Mouse (Mus musculus) myocyte (in vitro differentiated cells): Measurements from ENCODE around the gene Acot4. TPM values are rescaled to one million over a fixed set of nuclear protein-coding genes. Genes with fewer than 3 reads are reported as not detected.
A peak's percentile ranks its signal among the peaks of the same experiment; 100 is the strongest.
"Not testable (repeated sequence)": the region's sequence is repeated elsewhere in the genome, so short reads cannot be mapped to it uniquely, and the experiment has no call there.

Experiments
- H3K27me3 ChIP-seq: one replicate; pipeline ENCODE4 v1.6.1; 2011; ENCODE audit not compliant: control insufficient read depth, insufficient read depth, insufficient read length
- H3K36me3 ChIP-seq: one replicate; pipeline ENCODE4 v1.6.1; 2011; ENCODE audit not compliant: control insufficient read depth, insufficient read depth
- H3K4me2 ChIP-seq: one replicate; pipeline ENCODE4 v1.6.1; 2011; ENCODE audit warnings: low read depth, control low read depth
- H3K4me3 ChIP-seq: one replicate; pipeline ENCODE4 v1.5.1; 2011; ENCODE audit warnings: mild to moderate bottlenecking, control low read depth, moderate library complexity
- H3K79me2 ChIP-seq: one replicate; pipeline ENCODE4 v1.6.1; 2011; ENCODE audit not compliant: control insufficient read depth, insufficient read depth
- H3ac ChIP-seq: one replicate; pipeline ENCODE4 v1.6.1; 2011; ENCODE audit not compliant: control insufficient read depth, insufficient read length
- CEBPB ChIP-seq: IDR thresholded peaks from 2 replicates; pipeline ENCODE4 v1.6.1; 2011; ENCODE audit warnings: mild to moderate bottlenecking, moderate library complexity; ENCODE audit not compliant: poor library complexity, insufficient read depth, severe bottlenecking
- E2F4 ChIP-seq: IDR thresholded peaks from one replicate; pipeline ENCODE4 v1.6.1; 2011; ENCODE audit warnings: mild to moderate bottlenecking, control low read depth, moderate library complexity; ENCODE audit not compliant: insufficient read depth
- MAX ChIP-seq: IDR thresholded peaks from one replicate; pipeline ENCODE4 v1.6.1; 2011; ENCODE audit warnings: low read depth, mild to moderate bottlenecking, control low read depth
- MYOD1 ChIP-seq, 3 experiments: IDR thresholded peaks; one replicate each; pipeline ENCODE4 v1.6.1; 2011; ENCODE audit warnings: control low read depth in 2 of 3, low read depth in 2 of 3, mild to moderate bottlenecking in 2 of 3, moderate library complexity in 1 of 3; ENCODE audit not compliant: insufficient read length in 2 of 3, control insufficient read depth in 1 of 3
- MYOG ChIP-seq, 3 experiments: IDR thresholded peaks; one replicate each; pipeline ENCODE4 v1.6.1; 2011; ENCODE audit warnings: control low read depth in 2 of 3, low read depth in 2 of 3, mild to moderate bottlenecking in 2 of 3; ENCODE audit not compliant: insufficient read length in 2 of 3, control insufficient read depth in 1 of 3, insufficient read depth in 1 of 3
- POLR2A ChIP-seq: IDR thresholded peaks from one replicate; pipeline ENCODE4 v1.6.1; 2011; ENCODE audit warnings: low read depth, mild to moderate bottlenecking, control low read depth, moderate library complexity; ENCODE audit not compliant: insufficient read length
- POLR2AphosphoS2 ChIP-seq: IDR thresholded peaks from one replicate; pipeline ENCODE4 v1.6.1; 2011; ENCODE audit warnings: low read depth, control low read depth; ENCODE audit not compliant: insufficient read length
- REST ChIP-seq: IDR thresholded peaks from one replicate; pipeline ENCODE4 v1.6.1; 2011; ENCODE audit warnings: mild to moderate bottlenecking, control low read depth, moderate library complexity; ENCODE audit not compliant: insufficient read depth, insufficient read length
- SRF ChIP-seq: IDR thresholded peaks from one replicate; pipeline ENCODE4 v1.6.1; 2011; ENCODE audit warnings: low read depth; ENCODE audit not compliant: control insufficient read depth, insufficient read length
- TCF12 ChIP-seq: IDR thresholded peaks from one replicate; pipeline ENCODE4 v1.6.1; 2011; ENCODE audit warnings: mild to moderate bottlenecking, control low read depth; ENCODE audit not compliant: poor library complexity, insufficient read depth, severe bottlenecking
- TCF3 ChIP-seq: IDR thresholded peaks from one replicate; pipeline ENCODE4 v1.6.1; 2011; ENCODE audit warnings: low read depth, control low read depth; ENCODE audit not compliant: insufficient read length
- USF1 ChIP-seq: IDR thresholded peaks from one replicate; pipeline ENCODE4 v1.6.1; 2011; ENCODE audit warnings: low read depth, mild to moderate bottlenecking, control low read depth, moderate library complexity
- polyA plus RNA-seq: library from polyadenylated mRNA; unstranded; fragments of >200 nt; fragmentation: generic; extraction: Trizol; gene quantifications from one replicate; pipeline ENCODE4 v1.2.1, GENCODE M21; 2012; ENCODE audit warnings: missing spikeins

The Acot4 gene
- polyA plus RNA-seq, 1 experiment: not detected

- Histone ChIP-seq H3K79me2 (no peaks in the 10 kb centered on the region), H3ac (no peak overlapping the region), H3K27me3 (peaks cover 25% of the 10 kb centered on the region), H3K4me3 (no peak overlapping the region), H3K4me2 (no peak overlapping the region), H3K36me3 (no peaks in the 10 kb centered on the region)
- no peak for TF ChIP-seq USF1
- no peak for TF ChIP-seq POLR2AphosphoS2
- TF ChIP-seq E2F4: no peak
- no peak for TF ChIP-seq POLR2A
- no peak for TF ChIP-seq TCF12
- TF ChIP-seq TCF3: no peak
- TF ChIP-seq MYOG (IDR thresholded peaks at IDR 0.05; ENCODE audit: control insufficient read depth in 1 of 3, insufficient read depth in 1 of 3, insufficient read length in 2 of 3, low read depth in 2 of 3): no peak
- no peak for TF ChIP-seq MYOD1 (IDR thresholded peaks at IDR 0.05; ENCODE audit: control insufficient read depth in 1 of 3, insufficient read length in 2 of 3, low read depth in 2 of 3)
- TF ChIP-seq SRF: no peak
- TF ChIP-seq REST: no peak
- no peak for TF ChIP-seq MAX
- no peak for TF ChIP-seq CEBPB
These were observed 28.0 kb upstream of the Acot4 start for GRCm38 (mm10) chr12:84010201-84010600.

GRCm38 (mm10) chr12:84011251-84012040 lies 26.7 kb upstream of the Acot4 start:
- peaks cover 25% of the 10 kb centered on the region for H3K27me3 ChIP-seq
- H3K36me3 ChIP-seq: no peaks in the 10 kb centered on the region
- H3K79me2 ChIP-seq: no peaks in the 10 kb centered on the region
- no peak overlapping the region for H3K4me3 ChIP-seq
- H3ac ChIP-seq: no peak overlapping the region
- peak overlapping the region; percentile 48 for H3K4me2 ChIP-seq
- peak in 1 of 3 experiments; percentile 15 for TF ChIP-seq MYOD1 (IDR thresholded peaks at IDR 0.05; ENCODE audit: control insufficient read depth in 1 of 3, insufficient read length in 2 of 3, low read depth in 2 of 3)
- no peak for TF ChIP-seq SRF

GRCm38 (mm10) chr12:84013130-84013529 lies 25.0 kb upstream of the Acot4 start:
- Histone ChIP-seq H3K79me2 (no peaks in the 10 kb centered on the region), H3ac (no peak overlapping the region), H3K36me3 (no peaks in the 10 kb centered on the region), H3K4me3 (no peak overlapping the region), H3K4me2 (no peak overlapping the region), H3K27me3 (peaks cover 28% of the 10 kb centered on the region)
- no peak for TF ChIP-seq MYOG (IDR thresholded peaks at IDR 0.05; ENCODE audit: control insufficient read depth in 1 of 3, insufficient read depth in 1 of 3, insufficient read length in 2 of 3, low read depth in 2 of 3)
- no peak for TF ChIP-seq CEBPB
- no peak for TF ChIP-seq USF1
- TF ChIP-seq POLR2A: no peak
- TF ChIP-seq E2F4: no peak
- no peak for TF ChIP-seq MAX
- no peak for TF ChIP-seq REST
- TF ChIP-seq SRF: no peak
- TF ChIP-seq POLR2AphosphoS2: no peak
- no peak for TF ChIP-seq TCF12
- TF ChIP-seq TCF3: no peak
- no peak for TF ChIP-seq MYOD1 (IDR thresholded peaks at IDR 0.05; ENCODE audit: control insufficient read depth in 1 of 3, insufficient read length in 2 of 3, low read depth in 2 of 3)

- no peak overlapping the region for H3K4me3 ChIP-seq
- H3K36me3 ChIP-seq: no peaks in the 10 kb centered on the region
- no peak overlapping the region for H3ac ChIP-seq
- no peak overlapping the region for H3K4me2 ChIP-seq
- no peaks in the 10 kb centered on the region for H3K79me2 ChIP-seq
- H3K27me3 ChIP-seq: peaks cover 29% of the 10 kb centered on the region
- no peak for TF ChIP-seq CEBPB
- TF ChIP-seq TCF3: no peak
- TF ChIP-seq USF1: no peak
- TF ChIP-seq MAX: no peak
- no peak for TF ChIP-seq MYOD1 (IDR thresholded peaks at IDR 0.05; ENCODE audit: control insufficient read depth in 1 of 3, insufficient read length in 2 of 3, low read depth in 2 of 3)
- TF ChIP-seq MYOG (IDR thresholded peaks at IDR 0.05; ENCODE audit: control insufficient read depth in 1 of 3, insufficient read depth in 1 of 3, insufficient read length in 2 of 3, low read depth in 2 of 3): no peak
- TF ChIP-seq REST: no peak
These were observed 24.5 kb upstream of the Acot4 start for GRCm38 (mm10) chr12:84013701-84014100.

GRCm38 (mm10) chr12:84020528-84020927 lies 17.7 kb upstream of the Acot4 start:
- peaks cover 14% of the 10 kb centered on the region for H3K27me3 ChIP-seq
- not testable (repeated sequence) for H3ac ChIP-seq, H3K4me2 ChIP-seq, H3K79me2 ChIP-seq, H3K4me3 ChIP-seq, H3K36me3 ChIP-seq

- not testable (repeated sequence) for H3K79me2 ChIP-seq, H3K36me3 ChIP-seq, H3K4me2 ChIP-seq, H3ac ChIP-seq, H3K4me3 ChIP-seq
- H3K27me3 ChIP-seq: peaks cover 14% of the 10 kb centered on the region
These were observed 15.9 kb upstream of the Acot4 start for GRCm38 (mm10) chr12:84022266-84022665.
